Mouse (Mus musculus) forebrain, embryonic 14.5 days (tissue): ENCODE data around the gene Bcl2. TPM values are rescaled to one million over a fixed set of nuclear protein-coding genes. Genes with fewer than 3 reads are reported as not detected.
A peak's percentile ranks its signal among the peaks of the same experiment; 100 is the strongest.

Source experiments
- ATAC-seq: fragments of 200-750 bp; cut with Nextera tagmentation; 2 replicates; pipeline ENCODE4 v1.8.0; 2017; ENCODE audit warnings: mild to moderate bottlenecking, moderate library complexity
- DNase-seq: peaks from one replicate; pipeline ENCODE4 v3.0.0-alpha.2; 2015; ENCODE audit warnings: low spot score
- H3K27ac ChIP-seq: fragments of 300-500 bp; sonication (generic); 2 replicates; pipeline ENCODE4 v1.5.1; 2014; ENCODE audit warnings: low read depth, mild to moderate bottlenecking, control low read depth, low read length, moderate library complexity
- H3K27me3 ChIP-seq: fragments of 300-500 bp; sonication (generic); replicated peaks from 2 replicates; pipeline ENCODE4 v1.6.1; 2014; ENCODE audit warnings: low read length, control low read depth, mixed read lengths; ENCODE audit not compliant: control insufficient read depth, insufficient read depth
- H3K36me3 ChIP-seq: fragments of 300-500 bp; sonication (generic); 2 replicates; pipeline ENCODE4 v1.6.1; 2014; ENCODE audit warnings: low read length, control low read depth; ENCODE audit not compliant: control insufficient read depth, insufficient read depth
- H3K4me1 ChIP-seq: fragments of 300-500 bp; sonication (generic); 2 replicates; pipeline ENCODE4 v1.6.1; 2014; ENCODE audit warnings: antibody characterized with exemption, low read length, control low read depth; ENCODE audit not compliant: control insufficient read depth, insufficient read depth
- H3K4me2 ChIP-seq: fragments of 300-500 bp; sonication (generic); 2 replicates; pipeline ENCODE4 v1.6.1; 2014; ENCODE audit warnings: mild to moderate bottlenecking, control low read depth, low read length
- H3K4me3 ChIP-seq: fragments of 300-500 bp; sonication (generic); 2 replicates; pipeline ENCODE4 v1.5.1; 2014; ENCODE audit warnings: low read depth, low read length, control low read depth
- H3K9ac ChIP-seq: fragments of 300-500 bp; sonication (generic); 2 replicates; pipeline ENCODE4 v1.6.1; 2014; ENCODE audit warnings: mild to moderate bottlenecking, low read length, control low read depth, moderate library complexity
- H3K9me3 ChIP-seq: fragments of 300-500 bp; sonication (generic); replicated peaks from 2 replicates; pipeline ENCODE4 v1.6.1; 2016; ENCODE audit warnings: low read length, control low read depth, mixed read lengths; ENCODE audit not compliant: control insufficient read depth
- WGBS: fragments of 180-500 bp; shearing (Covaris S2); extraction: QIAGEN DNeasy Blood & Tissue Kit; methylation state at CpG from one replicate; pipeline ENCODE4 v1.1.7; 2014; 5-methylcytosine and 5-hydroxymethylcytosine counted together
- polyA plus RNA-seq: library from polyadenylated mRNA; unstranded; fragments of >200 nt; fragmentation: Nextera tagmentation; extraction: Ambion mirVana; gene quantifications from 2 replicates; pipeline ENCODE4 v1.2.1, GENCODE M21; 2014

The Bcl2 gene
- polyA plus RNA-seq, 1 experiment from 2014 or later, result 5.3 TPM

GRCm38 (mm10) chr1:106628718-106629469 is 85.2 kb downstream of the Bcl2 start:
- peaks cover 14% of the 10 kb centered on the region for H3K4me1 ChIP-seq
- H3K9me3 ChIP-seq, result no peaks in the 10 kb centered on the region
- DNase-seq (peak; percentile 37), ATAC-seq (peak; percentile 67)
- WGBS, result 47% methylated on average over 3 of the region's 3 CpGs
- no peak overlapping the region for H3K4me3 ChIP-seq
- no peak overlapping the region for H3K9ac ChIP-seq
- H3K36me3 ChIP-seq, result no peaks in the 10 kb centered on the region
- no peak overlapping the region for H3K4me2 ChIP-seq
- H3K27me3 ChIP-seq, result no peaks in the 10 kb centered on the region
- no peak overlapping the region; the same call in 1 of the 2 replicates for H3K27ac ChIP-seq

- H3K36me3 ChIP-seq, result no peaks in the 10 kb centered on the region
- H3K27me3 ChIP-seq, result no peaks in the 10 kb centered on the region
- no peak overlapping the region for H3K27ac ChIP-seq
- DNase-seq (no peak), ATAC-seq (no peak)
- H3K4me2 ChIP-seq, result no peak overlapping the region
- H3K9me3 ChIP-seq, result no peaks in the 10 kb centered on the region
- peaks cover 14% of the 10 kb centered on the region for H3K4me1 ChIP-seq
- H3K9ac ChIP-seq, result no peak overlapping the region
- no peak overlapping the region for H3K4me3 ChIP-seq
Observed at GRCm38 (mm10) chr1:106628279-106628678, 85.8 kb downstream of the Bcl2 start.

GRCm38 (mm10) chr1:106627241-106627640 is 86.8 kb downstream of the Bcl2 start:
- ATAC-seq (no peak), DNase-seq (no peak)
- no peaks in the 10 kb centered on the region for H3K9me3 ChIP-seq

GRCm38 (mm10) chr1:106620174-106620931 is 93.7 kb downstream of the Bcl2 start:
- DNase-seq, result no peak
- Histone ChIP-seq H3K27me3 (no peaks in the 10 kb centered on the region), H3K4me3 (no peak overlapping the region), H3K36me3 (no peaks in the 10 kb centered on the region), H3K4me1 (no peaks in the 10 kb centered on the region), H3K9me3 (no peaks in the 10 kb centered on the region), H3K27ac (no peak overlapping the region), H3K9ac (no peak overlapping the region), H3K4me2 (no peak overlapping the region)
- ATAC-seq, result no peak
- WGBS, result 67% methylated on average over 3 of the region's 3 CpGs

More at GRCm38 (mm10) chr1:106627241-106627640, 86.8 kb downstream of the Bcl2 start:
- Histone ChIP-seq H3K27ac (no peak overlapping the region), H3K4me2 (no peak overlapping the region), H3K9ac (no peak overlapping the region), H3K27me3 (no peaks in the 10 kb centered on the region), H3K36me3 (no peaks in the 10 kb centered on the region), H3K4me3 (no peak overlapping the region), H3K4me1 (peaks cover 14% of the 10 kb centered on the region)
- WGBS, result 86% methylated on average over 5 of the region's 5 CpGs

- DNase-seq (no peak), ATAC-seq (no peak)
- Histone ChIP-seq H3K27me3 (no peaks in the 10 kb centered on the region), H3K9me3 (no peaks in the 10 kb centered on the region), H3K4me3 (no peak overlapping the region), H3K9ac (no peak overlapping the region), H3K4me1 (no peaks in the 10 kb centered on the region), H3K4me2 (no peak overlapping the region), H3K36me3 (no peaks in the 10 kb centered on the region), H3K27ac (no peak overlapping the region)
- 91% methylated on average over 3 of the region's 3 CpGs for WGBS
Observed at GRCm38 (mm10) chr1:106618814-106619213, 95.3 kb downstream of the Bcl2 start.

- no peak overlapping the region for H3K9ac ChIP-seq
- H3K27me3 ChIP-seq, result no peaks in the 10 kb centered on the region
- no peaks in the 10 kb centered on the region for H3K4me1 ChIP-seq
- no peak overlapping the region for H3K4me2 ChIP-seq
- no peak for DNase-seq
- no peaks in the 10 kb centered on the region for H3K36me3 ChIP-seq
- no peak for ATAC-seq
- no peak overlapping the region for H3K4me3 ChIP-seq
- H3K27ac ChIP-seq, result no peak overlapping the region
- H3K9me3 ChIP-seq, result no peaks in the 10 kb centered on the region
- 91% methylated on average over 5 of the region's 5 CpGs for WGBS
Observed at GRCm38 (mm10) chr1:106616955-106617354, 97.1 kb downstream of the Bcl2 start.

GRCm38 (mm10) chr1:106613371-106613770 is 100.7 kb downstream of the Bcl2 start:
- DNase-seq (no peak), ATAC-seq (no peak)
- Histone ChIP-seq H3K36me3 (no peaks in the 10 kb centered on the region), H3K9ac (no peak overlapping the region), H3K9me3 (no peaks in the 10 kb centered on the region), H3K27me3 (no peaks in the 10 kb centered on the region), H3K27ac (no peak overlapping the region), H3K4me1 (no peaks in the 10 kb centered on the region), H3K4me2 (no peak overlapping the region), H3K4me3 (no peak overlapping the region)
- WGBS, result 82% methylated on average over 5 of the region's 5 CpGs

GRCm38 (mm10) chr1:106612166-106613031 is 101.7 kb downstream of the Bcl2 start:
- Histone ChIP-seq H3K4me1 (no peaks in the 10 kb centered on the region), H3K36me3 (no peaks in the 10 kb centered on the region), H3K4me3 (no peak overlapping the region), H3K4me2 (no peak overlapping the region), H3K9me3 (no peaks in the 10 kb centered on the region), H3K9ac (no peak overlapping the region), H3K27ac (no peak overlapping the region), H3K27me3 (no peaks in the 10 kb centered on the region)
- 88% methylated on average over 8 of the region's 8 CpGs for WGBS
- ATAC-seq (no peak), DNase-seq (no peak)
